Mouse (Mus musculus) limb, embryonic 11.5 days (tissue): ENCODE data around the gene Leo1. TPM values are rescaled to one million over a fixed set of nuclear protein-coding genes. Genes with fewer than 3 reads are reported as not detected.
"Not testable (repeated sequence)": the region's sequence is repeated elsewhere in the genome, so short reads cannot be mapped to it uniquely, and the experiment has no call there.

ENCODE experiments used
- ATAC-seq: fragments of 200-750 bp; cut with Nextera tagmentation; 2 replicates; pipeline ENCODE4 v1.8.0; 2017; ENCODE audit warnings: low read depth; ENCODE audit not compliant: insufficient number of reproducible peaks, low FRiP score, low TSS enrichment
- DNase-seq: peaks from one replicate; pipeline ENCODE4 v3.0.0-alpha.2; 2015; ENCODE audit warnings: low spot score
- H3K27ac ChIP-seq: fragments of 300-500 bp; sonication (generic); replicated peaks from 2 replicates; pipeline ENCODE4 v1.5.1; 2014; ENCODE audit warnings: low read depth, mild to moderate bottlenecking, low read length
- H3K27me3 ChIP-seq: fragments of 300-500 bp; sonication (generic); 2 replicates; pipeline ENCODE4 v1.6.1; 2014; ENCODE audit warnings: mild to moderate bottlenecking, low read length, mixed read lengths; ENCODE audit not compliant: control insufficient read depth, insufficient read depth
- H3K36me3 ChIP-seq: fragments of 300-500 bp; sonication (generic); 2 replicates; pipeline ENCODE4 v1.6.1; 2014; ENCODE audit warnings: mild to moderate bottlenecking, low read length, moderate library complexity, mixed read lengths; ENCODE audit not compliant: control insufficient read depth, insufficient read depth
- H3K4me1 ChIP-seq: fragments of 300-500 bp; sonication (generic); 2 replicates; pipeline ENCODE4 v1.6.1; 2014; ENCODE audit warnings: low read length, mixed read lengths; ENCODE audit not compliant: control insufficient read depth, insufficient read depth
- H3K4me2 ChIP-seq: fragments of 300-500 bp; sonication (generic); 2 replicates; pipeline ENCODE4 v1.6.1; 2014; ENCODE audit warnings: low read depth, mild to moderate bottlenecking, moderate library complexity; ENCODE audit not compliant: severe bottlenecking
- H3K4me3 ChIP-seq: fragments of 300-500 bp; sonication (generic); 2 replicates; pipeline ENCODE4 v1.5.1; 2014; ENCODE audit warnings: low read depth, low read length
- H3K9ac ChIP-seq: fragments of 300-500 bp; sonication (generic); 2 replicates; pipeline ENCODE4 v1.6.1; 2014; ENCODE audit warnings: mild to moderate bottlenecking, low read length
- H3K9me3 ChIP-seq: fragments of 300-500 bp; sonication (generic); 2 replicates; pipeline ENCODE4 v1.6.1; 2016; ENCODE audit warnings: low read length; ENCODE audit not compliant: control insufficient read depth
- WGBS: fragments of 180-500 bp; shearing (Covaris S2); extraction: QIAGEN DNeasy Blood & Tissue Kit; methylation state at CpG from one replicate; pipeline ENCODE4 v1.1.7; 2014; 5-methylcytosine and 5-hydroxymethylcytosine counted together
- polyA plus RNA-seq: library from polyadenylated mRNA; unstranded; fragments of >200 nt; fragmentation: Nextera tagmentation; extraction: Ambion mirVana; gene quantifications from 2 replicates; pipeline ENCODE4 v1.2.1, GENCODE M21; 2014

The Leo1 gene
- polyA plus RNA-seq, 1 experiment from 2014 or later = 53.0 TPM

GRCm38 (mm10) chr9:75468297-75468696 lies 27.0 kb downstream of the Leo1 start:
- no peak for ATAC-seq
- DNase-seq = peak; percentile 32

GRCm38 (mm10) chr9:75477212-75477611 lies 35.9 kb downstream of the Leo1 start:
- no peak overlapping the region for H3K4me3 ChIP-seq
- 65% methylated on average over 3 of the region's 3 CpGs for WGBS
- H3K9me3 ChIP-seq = no peaks in the 10 kb centered on the region
- ATAC-seq (no peak), DNase-seq (no peak)
- H3K9ac ChIP-seq = no peak overlapping the region
- no peaks in the 10 kb centered on the region for H3K27me3 ChIP-seq
- no peak overlapping the region for H3K4me2 ChIP-seq
- no peak overlapping the region for H3K27ac ChIP-seq
- H3K4me1 ChIP-seq = no peaks in the 10 kb centered on the region
- 0 out of 2 replicates have a peak, but pooled peaks cover 2% of the 10 kb centered on the region for H3K36me3 ChIP-seq

More at GRCm38 (mm10) chr9:75468297-75468696, 27.0 kb downstream of the Leo1 start:
- H3K4me1 ChIP-seq = no peaks in the 10 kb centered on the region
- WGBS = 87% methylated on average over 14 of the region's 14 CpGs
- H3K36me3 ChIP-seq = peaks cover 15% of the 10 kb centered on the region; the same call in 1 of the 2 replicates
- H3K4me2 ChIP-seq = no peak overlapping the region
- no peaks in the 10 kb centered on the region for H3K9me3 ChIP-seq
- no peaks in the 10 kb centered on the region for H3K27me3 ChIP-seq
- H3K9ac ChIP-seq = no peak overlapping the region
- no peak overlapping the region for H3K4me3 ChIP-seq
- H3K27ac ChIP-seq = no peak overlapping the region

GRCm38 (mm10) chr9:75479106-75479725 lies 37.9 kb downstream of the Leo1 start:
- ATAC-seq (no peak), DNase-seq (no peak)
- Histone ChIP-seq H3K27ac (no peak overlapping the region), H3K4me1 (no peaks in the 10 kb centered on the region), H3K4me3 (no peak overlapping the region), H3K9me3 (no peaks in the 10 kb centered on the region), H3K27me3 (no peaks in the 10 kb centered on the region), H3K9ac (no peak overlapping the region), H3K36me3 (0 out of 2 replicates have a peak, but pooled peaks cover under 1% of the 10 kb centered on the region), H3K4me2 (no peak overlapping the region)
- WGBS = 69% methylated on average over 8 of the region's 8 CpGs

GRCm38 (mm10) chr9:75480536-75481075 lies 39.3 kb downstream of the Leo1 start:
- ATAC-seq = no peak
- no peak overlapping the region for H3K27ac ChIP-seq
- 94% methylated on average over 5 of the region's 5 CpGs for WGBS

GRCm38 (mm10) chr9:75485231-75485630 lies 43.9 kb downstream of the Leo1 start:
- Histone ChIP-seq H3K4me2 (no peak overlapping the region), H3K9me3 (no peaks in the 10 kb centered on the region), H3K9ac (no peak overlapping the region), H3K27ac (no peak overlapping the region), H3K27me3 (no peaks in the 10 kb centered on the region), H3K4me3 (no peak overlapping the region), H3K36me3 (no peaks in the 10 kb centered on the region), H3K4me1 (no peaks in the 10 kb centered on the region)
- DNase-seq = no peak
- ATAC-seq = no peak
- WGBS = 84% methylated on average over 6 of the region's 6 CpGs

More at GRCm38 (mm10) chr9:75480536-75481075, 39.3 kb downstream of the Leo1 start:
- H3K4me3 ChIP-seq = no peak overlapping the region
- DNase-seq = no peak
- H3K36me3 ChIP-seq = no peaks in the 10 kb centered on the region
- H3K27me3 ChIP-seq = no peaks in the 10 kb centered on the region
- H3K4me1 ChIP-seq = no peaks in the 10 kb centered on the region
- no peaks in the 10 kb centered on the region for H3K9me3 ChIP-seq
- H3K9ac ChIP-seq = no peak overlapping the region
- no peak overlapping the region for H3K4me2 ChIP-seq

GRCm38 (mm10) chr9:75488255-75488654 lies 46.9 kb downstream of the Leo1 start:
- ATAC-seq, DNase-seq, H3K36me3 ChIP-seq, H3K27ac ChIP-seq, H3K4me2 ChIP-seq, H3K4me3 ChIP-seq, H3K27me3 ChIP-seq, H3K9me3 ChIP-seq, H3K9ac ChIP-seq, H3K4me1 ChIP-seq: not testable (repeated sequence)
- WGBS = 96% methylated on average over 7 of the region's 7 CpGs

- Histone ChIP-seq H3K4me2 (no peak overlapping the region), H3K27me3 (no peaks in the 10 kb centered on the region), H3K4me1 (no peaks in the 10 kb centered on the region), H3K27ac (no peak overlapping the region), H3K9me3 (no peaks in the 10 kb centered on the region), H3K9ac (no peak overlapping the region), H3K36me3 (peaks cover 4% of the 10 kb centered on the region; the same call in 1 of the 2 replicates), H3K4me3 (no peak overlapping the region)
- WGBS = 89% methylated on average over 9 of the region's 9 CpGs
- ATAC-seq (no peak), DNase-seq (no peak)
Measured at GRCm38 (mm10) chr9:75494407-75495005, 53.2 kb downstream of the Leo1 start.

GRCm38 (mm10) chr9:75495945-75496344 lies 54.6 kb downstream of the Leo1 start:
- 85% methylated on average over 10 of the region's 10 CpGs for WGBS

More at GRCm38 (mm10) chr9:75495945-75496344, 54.6 kb downstream of the Leo1 start:
- ATAC-seq (no peak), DNase-seq (no peak)
- Histone ChIP-seq H3K36me3 (peaks cover 4% of the 10 kb centered on the region; the same call in 1 of the 2 replicates), H3K4me1 (no peaks in the 10 kb centered on the region), H3K27ac (no peak overlapping the region), H3K4me2 (no peak overlapping the region), H3K27me3 (no peaks in the 10 kb centered on the region), H3K9me3 (no peaks in the 10 kb centered on the region), H3K9ac (no peak overlapping the region), H3K4me3 (no peak overlapping the region)
